Mouse (Mus musculus) hindbrain, embryonic 16.5 days (tissue): ENCODE measurements around the gene Trappc2. TPM values are rescaled to one million over a fixed set of nuclear protein-coding genes. Genes with fewer than 3 reads are reported as not detected.

Experiments
- polyA plus RNA-seq: library from polyadenylated mRNA; unstranded; fragments of >200 nt; fragmentation: Nextera tagmentation; extraction: Ambion mirVana; gene quantifications from 2 replicates; pipeline ENCODE4 v1.2.1, GENCODE M21; 2015

Trappc2 gene
- polyA plus RNA-seq, 1 experiment from 2014 or later = 100 TPM

Other genes with a start within 250 kb of the Trappc2 start
- 303 and 312 TPM in 2 replicates for gene Gpm6b, start 201.7 kb upstream of the Trappc2 start, polyA plus RNA-seq
- 5.6 and 6.0 TPM in 2 replicates for gene Ofd1, start 130 bp downstream of the Trappc2 start, polyA plus RNA-seq
- gene Rab9, start 39.3 kb downstream of the Trappc2 start, polyA plus RNA-seq = 45.1 and 53.5 TPM in 2 replicates
- 3.9 and 5.6 TPM in 2 replicates for gene Tceanc, start 78.0 kb downstream of the Trappc2 start, polyA plus RNA-seq
- gene Egfl6, start 145.1 kb downstream of the Trappc2 start, polyA plus RNA-seq = 4.8 and 5.3 TPM in 2 replicates